Comparison of ENCODE assay signal across 7 mouse cellular contexts in genomic region chr2:120976308-120976707, GRCm38 (mm10). TPM values are rescaled to one million over a fixed set of nuclear protein-coding genes. Genes with fewer than 3 reads are reported as not detected.
DNase-seq lines count a peak whose midpoint lies in the region; ATAC-seq lines count a peak whose summit lies in the region.

No protein-coding gene starts in this region.

- peaks cover 15% of the 10 kb centered on the region; the same call in 1 of the 2 replicates for H3K36me3 ChIP-seq in hindbrain, embryonic 14.5 days (replicated peaks; ENCODE audit: control insufficient read depth, insufficient read depth)
- no peaks in the 10 kb centered on the region for H3K36me3 ChIP-seq in midbrain, embryonic 15.5 days (replicated peaks)

- peak; percentile 20 for DNase-seq in kidney, adult 9 months
- no peak for DNase-seq in kidney, postnatal 14 days
- peak; percentile 67 for DNase-seq in R1 (ENCODE audit: low read depth, low spot score)
- DNase-seq in hindbrain, embryonic 14.5 days (ENCODE audit: low spot score) = no peak
- DNase-seq in Muller cell, postnatal 12 days (ENCODE audit: inconsistent ontology term) = no peak
- DNase-seq in thymus, postnatal 10 days (ENCODE audit: low spot score in 2 of 2) = no peak

- H3K4me3 ChIP-seq in hindbrain, embryonic 14.5 days (replicated peaks; ENCODE audit: low read length) = peak overlapping the region; percentile 50; the same call in 1 of the 2 replicates
- H3K4me3 ChIP-seq in midbrain, embryonic 15.5 days = peak overlapping the region; percentile 89; the same call in 1 of the 2 replicates

- no peak overlapping the region for H3K9ac ChIP-seq in hindbrain, embryonic 14.5 days
- no peak overlapping the region for H3K9ac ChIP-seq in midbrain, embryonic 15.5 days

- no peak for ATAC-seq in hindbrain, embryonic 14.5 days (ENCODE audit: low FRiP score)
- ATAC-seq in midbrain, embryonic 15.5 days (replicated peaks) = no peak

- 51% methylated on average over 4 of the region's 4 CpGs for WGBS in hindbrain, embryonic 14.5 days
- WGBS in midbrain, embryonic 15.5 days = 49% methylated on average over 4 of the region's 4 CpGs

- H3K4me1 ChIP-seq in hindbrain, embryonic 14.5 days (replicated peaks; ENCODE audit: control insufficient read depth, insufficient read depth, low read length) = peaks cover 11% of the 10 kb centered on the region
- peaks cover 18% of the 10 kb centered on the region for H3K4me1 ChIP-seq in midbrain, embryonic 15.5 days

- H3K9me3 ChIP-seq in hindbrain, embryonic 14.5 days (ENCODE audit: control insufficient read depth, low read length) = no peaks in the 10 kb centered on the region
- no peaks in the 10 kb centered on the region for H3K9me3 ChIP-seq in midbrain, embryonic 15.5 days

- no peak overlapping the region for H3K27ac ChIP-seq in hindbrain, embryonic 14.5 days
- H3K27ac ChIP-seq in midbrain, embryonic 15.5 days = no peak overlapping the region

- H3K27me3 ChIP-seq in hindbrain, embryonic 14.5 days (ENCODE audit: control insufficient read depth, insufficient read depth, low read length) = no peaks in the 10 kb centered on the region
- 0 out of 2 replicates have a peak, but pooled peaks cover 3% of the 10 kb centered on the region for H3K27me3 ChIP-seq in midbrain, embryonic 15.5 days (replicated peaks)

- H3K4me2 ChIP-seq in hindbrain, embryonic 14.5 days (replicated peaks) = peak overlapping the region; percentile 66
- peak overlapping the region; percentile 95; the same call in 1 of the 2 replicates for H3K4me2 ChIP-seq in midbrain, embryonic 15.5 days

RNA-seq across cellular contexts. Expression of gene Tmem62, which starts 0.5 kb away (rescaled TPM):
- 18.5 and 18.9 TPM in 2 replicates for polyA plus RNA-seq in hindbrain, embryonic 14.5 days (2014; fragmentation: Nextera tagmentation; extraction: Ambion mirVana)
- 14.6 and 15.0 TPM in 2 replicates for polyA plus RNA-seq in midbrain, embryonic 15.5 days (2015; fragmentation: Nextera tagmentation; extraction: Ambion mirVana)

RNA-seq across cellular contexts. Expression of gene Ubr1, which starts 5.8 kb away (rescaled TPM):
- 32.8 and 36.3 TPM in 2 replicates for polyA plus RNA-seq in hindbrain, embryonic 14.5 days (2014; fragmentation: Nextera tagmentation; extraction: Ambion mirVana)
- polyA plus RNA-seq in midbrain, embryonic 15.5 days (2015; fragmentation: Nextera tagmentation; extraction: Ambion mirVana) = 33.5 and 38.5 TPM in 2 replicates

RNA-seq across cellular contexts. Expression of gene Ccndbp1, which starts 31.9 kb away (rescaled TPM):
- 76.1 and 87.1 TPM in 2 replicates for polyA plus RNA-seq in hindbrain, embryonic 14.5 days (2014; fragmentation: Nextera tagmentation; extraction: Ambion mirVana)
- 77.7 and 79.4 TPM in 2 replicates for polyA plus RNA-seq in midbrain, embryonic 15.5 days (2015; fragmentation: Nextera tagmentation; extraction: Ambion mirVana)

Comparison
In these comparisons a context has a peak if more than half of its experiments do, and no peak if none do; other contexts are left out.
1. DNase-seq: peak in kidney, adult 9 months (single experiment) and R1 (single experiment); none in kidney, postnatal 14 days (single experiment), hindbrain, embryonic 14.5 days (single experiment), Muller cell, postnatal 12 days (single experiment) and thymus, postnatal 10 days (0 of 2).